In genomic region chr11:76338656-76339055, GRCm38 (mm10) we compare ENCODE assay signal across 15 mouse cellular contexts.
DNase-seq lines count a peak whose midpoint lies in the region; ATAC-seq lines count a peak whose summit lies in the region.
"Had no signal": no experiment of that assay in that cellular context is flagged by ENCODE, and none has a peak within 500 bp of the region (broad histone marks: within the 10 kb centered on the region; RNA-seq: fewer than 3 reads in every experiment).

No protein-coding gene starts in this region.

- H3K27me3 ChIP-seq in embryonic facial prominence, embryonic 13.5 days: no peaks in the 10 kb centered on the region
- no peaks in the 10 kb centered on the region for H3K27me3 ChIP-seq in stomach, embryonic 15.5 days (replicated peaks)
- no peaks in the 10 kb centered on the region for H3K27me3 ChIP-seq in kidney, embryonic 16.5 days (ENCODE audit: insufficient read depth, low read length)
- H3K27me3 ChIP-seq: liver, embryonic 12.5 days had no signal

- no peaks in the 10 kb centered on the region for H3K9me3 ChIP-seq in embryonic facial prominence, embryonic 13.5 days
- no peaks in the 10 kb centered on the region for H3K9me3 ChIP-seq in stomach, embryonic 15.5 days
- no peaks in the 10 kb centered on the region for H3K9me3 ChIP-seq in kidney, embryonic 16.5 days (ENCODE audit: low read length)
- H3K9me3 ChIP-seq: G1E; liver, embryonic 12.5 days had no signal

- ATAC-seq in embryonic facial prominence, embryonic 13.5 days (ENCODE audit: insufficient number of reproducible peaks, insufficient read depth, low FRiP score, low TSS enrichment, low read depth): no peak
- ATAC-seq in stomach, embryonic 15.5 days (ENCODE audit: insufficient read depth, low FRiP score, low read depth): no peak
- ATAC-seq in kidney, embryonic 16.5 days (ENCODE audit: low FRiP score, low TSS enrichment): no peak
- ATAC-seq: forebrain, postnatal 0 days; liver, embryonic 12.5 days had no signal

- H3K4me1 ChIP-seq in embryonic facial prominence, embryonic 13.5 days: peaks cover 83% of the 10 kb centered on the region
- H3K4me1 ChIP-seq in stomach, embryonic 15.5 days: peaks cover 37% of the 10 kb centered on the region; the same call in 1 of the 2 replicates
- peaks cover 41% of the 10 kb centered on the region for H3K4me1 ChIP-seq in kidney, embryonic 16.5 days (ENCODE audit: insufficient read depth, low read length)

- 72% methylated on average over 8 of the region's 8 CpGs for WGBS in embryonic facial prominence, embryonic 13.5 days
- WGBS in stomach, embryonic 15.5 days: 69% methylated on average over 8 of the region's 8 CpGs
- 82% methylated on average over 8 of the region's 8 CpGs for WGBS in kidney, embryonic 16.5 days

- no peak overlapping the region for H3K4me3 ChIP-seq in embryonic facial prominence, embryonic 13.5 days
- H3K4me3 ChIP-seq in stomach, embryonic 15.5 days (replicated peaks): no peak overlapping the region
- H3K4me3 ChIP-seq in kidney, embryonic 16.5 days (ENCODE audit: low read length): no peak overlapping the region
- H3K4me3 ChIP-seq: liver, embryonic 12.5 days had no signal

- DNase-seq in left cerebral cortex, postnatal 4 days: peak; percentile 81
- DNase-seq in left cerebral cortex, adult 8-10 months (ENCODE audit: low spot score in 2 of 2): no peak
- peak; percentile 47 for DNase-seq in cerebellum, adult 8-10 months
- no peak for DNase-seq in layer of hippocampus, postnatal 10 days (ENCODE audit: low spot score in 2 of 2)
- DNase-seq: gastrocnemius, postnatal 10 days; heart, postnatal 10 days; kidney, postnatal 14 days; midbrain, embryonic 14.5 days; thymus, adult 2 months had no signal

- H3K27ac ChIP-seq in embryonic facial prominence, embryonic 13.5 days: peak overlapping the region; percentile 94
- peak overlapping the region; percentile 78 for H3K27ac ChIP-seq in stomach, embryonic 15.5 days
- no peak overlapping the region for H3K27ac ChIP-seq in kidney, embryonic 16.5 days (ENCODE audit: low read length)
- H3K27ac ChIP-seq: liver, embryonic 12.5 days had no signal

- H3K4me2 ChIP-seq in embryonic facial prominence, embryonic 13.5 days: peak overlapping the region; percentile 40
- no peak overlapping the region for H3K4me2 ChIP-seq in stomach, embryonic 15.5 days
- H3K4me2 ChIP-seq in kidney, embryonic 16.5 days (replicated peaks; ENCODE audit: low read depth, low read length): no peak overlapping the region
- H3K4me2 ChIP-seq: liver, embryonic 12.5 days had no signal

- H3K36me3 ChIP-seq in embryonic facial prominence, embryonic 13.5 days: no peaks in the 10 kb centered on the region
- no peaks in the 10 kb centered on the region for H3K36me3 ChIP-seq in stomach, embryonic 15.5 days
- no peaks in the 10 kb centered on the region for H3K36me3 ChIP-seq in kidney, embryonic 16.5 days (ENCODE audit: insufficient read depth, low read length)
- H3K36me3 ChIP-seq: G1E; liver, embryonic 12.5 days had no signal

- intact Hi-C loops in left cerebral cortex, postnatal 4 days (cut with DNase I): no loop called here

- H3K9ac ChIP-seq in embryonic facial prominence, embryonic 13.5 days: no peak overlapping the region
- no peak overlapping the region for H3K9ac ChIP-seq in stomach, embryonic 15.5 days
- no peak overlapping the region for H3K9ac ChIP-seq in kidney, embryonic 16.5 days (replicated peaks; ENCODE audit: low read length)
- H3K9ac ChIP-seq: forebrain, postnatal 0 days; liver, embryonic 12.5 days had no signal

Comparison
In these comparisons a context has a peak if more than half of its experiments do, and no peak if none do; other contexts are left out.
1. DNase-seq: peak in left cerebral cortex, postnatal 4 days (single experiment) and cerebellum, adult 8-10 months (single experiment); none in left cerebral cortex, adult 8-10 months (0 of 2) and layer of hippocampus, postnatal 10 days (0 of 2).